Comparison of ENCODE assay signal across 12 mouse cellular contexts in the genomic region with DNA sequence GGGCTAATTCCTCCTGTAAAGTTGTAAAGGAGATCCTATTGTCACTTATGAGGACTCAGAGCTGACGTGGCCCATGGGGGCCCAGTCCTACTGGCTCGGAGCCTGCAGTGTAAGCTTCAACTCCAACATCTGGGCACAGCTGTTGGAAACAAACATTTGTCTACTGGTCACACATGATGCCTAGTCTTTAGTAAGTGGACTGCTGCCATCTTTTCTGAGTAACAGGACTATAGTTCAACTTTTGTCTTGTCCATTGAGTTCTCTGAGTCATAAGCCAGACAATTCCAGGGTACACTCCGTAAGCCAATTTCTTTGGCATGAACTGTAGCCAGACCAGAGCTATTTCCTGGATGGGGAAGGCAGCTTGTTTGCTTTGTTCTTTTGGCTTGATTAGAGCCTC. TPM values are rescaled to one million over a fixed set of nuclear protein-coding genes. Genes with fewer than 3 reads are reported as not detected.
A peak's percentile ranks its signal among the peaks of the same experiment; 100 is the strongest.
DNase-seq lines count a peak whose midpoint lies in the region; ATAC-seq lines count a peak whose summit lies in the region.
"Had no signal": no experiment of that assay in that cellular context is flagged by ENCODE, and none has a peak within 500 bp of the region (broad histone marks: within the 10 kb centered on the region; RNA-seq: fewer than 3 reads in every experiment).

No protein-coding gene starts in this region.

- ATAC-seq in kidney, embryonic 14.5 days (ENCODE audit: low FRiP score, low TSS enrichment), result no peak
- ATAC-seq in embryonic facial prominence, embryonic 15.5 days (ENCODE audit: insufficient number of reproducible peaks, low FRiP score, low TSS enrichment, low read depth), result peak; percentile 19; the same call in 1 of the 2 replicates
- ATAC-seq in stomach, embryonic 14.5 days (ENCODE audit: insufficient number of reproducible peaks, insufficient read depth, low FRiP score, low read depth), result peak; percentile 72
- ATAC-seq in activated CD4-positive, CD25-positive, alpha-beta regulatory T cell, adult 4 months, result no peak
- ATAC-seq: forebrain, embryonic 13.5 days; hindbrain, postnatal 0 days had no signal

- intact Hi-C loops in heart, postnatal 14 days (cut with DNase I), result loop anchor here (5.0 kb wide), 1 partner anchor 58 kb away; a partner anchor contains a TSS

- DNase-seq in kidney, postnatal 10 days, result peak; percentile 48
- DNase-seq in heart, postnatal 14 days, result peak; percentile 44 to 69
- no peak for DNase-seq in natural killer cell, adult 2 months (ENCODE audit: low spot score in 2 of 2)
- DNase-seq: spleen, adult 18-20 months had no signal

- 80% methylated on average over 3 of the region's 3 CpGs for WGBS in kidney, embryonic 14.5 days
- 70% methylated on average over 3 of the region's 3 CpGs for WGBS in embryonic facial prominence, embryonic 15.5 days
- 53% methylated on average over 3 of the region's 3 CpGs for WGBS in stomach, embryonic 14.5 days

- H3K4me3 ChIP-seq in kidney, embryonic 14.5 days (ENCODE audit: low read length), result no peak overlapping the region
- no peak overlapping the region for H3K4me3 ChIP-seq in embryonic facial prominence, embryonic 15.5 days (replicated peaks)
- H3K4me3 ChIP-seq in stomach, embryonic 14.5 days (ENCODE audit: low read depth, low read length), result no peak overlapping the region
- H3K4me3 ChIP-seq: forebrain, embryonic 13.5 days; heart, embryonic 13.5 days; liver, embryonic 15.5 days had no signal

- H3K4me1 ChIP-seq in kidney, embryonic 14.5 days (ENCODE audit: control insufficient read depth, insufficient read depth, low read length), result 0 out of 2 replicates have a peak, but pooled peaks cover 9% of the 10 kb centered on the region
- no peaks in the 10 kb centered on the region for H3K4me1 ChIP-seq in embryonic facial prominence, embryonic 15.5 days
- H3K4me1 ChIP-seq in stomach, embryonic 14.5 days (ENCODE audit: control insufficient read depth, insufficient read depth, low read length), result no peaks in the 10 kb centered on the region
- H3K4me1 ChIP-seq: forebrain, embryonic 13.5 days; heart, embryonic 13.5 days; liver, embryonic 15.5 days had no signal

- H3K36me3 ChIP-seq in kidney, embryonic 14.5 days (ENCODE audit: control insufficient read depth, insufficient read depth, low read length), result no peaks in the 10 kb centered on the region
- H3K36me3 ChIP-seq in embryonic facial prominence, embryonic 15.5 days, result no peaks in the 10 kb centered on the region
- H3K36me3 ChIP-seq in stomach, embryonic 14.5 days (ENCODE audit: control insufficient read depth, insufficient read depth, low read length), result no peaks in the 10 kb centered on the region
- H3K36me3 ChIP-seq: heart, embryonic 13.5 days; liver, embryonic 15.5 days had no signal

- H3K27ac ChIP-seq in kidney, embryonic 14.5 days (ENCODE audit: low read depth, low read length), result no peak overlapping the region
- H3K27ac ChIP-seq in embryonic facial prominence, embryonic 15.5 days (replicated peaks), result no peak overlapping the region
- H3K27ac ChIP-seq in stomach, embryonic 14.5 days (ENCODE audit: low read length), result no peak overlapping the region
- H3K27ac ChIP-seq: forebrain, embryonic 13.5 days; heart, embryonic 13.5 days; hindbrain, postnatal 0 days; liver, embryonic 15.5 days had no signal

- H3K9ac ChIP-seq in kidney, embryonic 14.5 days (ENCODE audit: low read depth, low read length), result no peak overlapping the region
- no peak overlapping the region for H3K9ac ChIP-seq in embryonic facial prominence, embryonic 15.5 days
- no peak overlapping the region for H3K9ac ChIP-seq in stomach, embryonic 14.5 days (replicated peaks; ENCODE audit: low read depth, low read length)
- H3K9ac ChIP-seq: forebrain, embryonic 13.5 days; heart, embryonic 13.5 days; liver, embryonic 15.5 days had no signal

- H3K9me3 ChIP-seq in kidney, embryonic 14.5 days (ENCODE audit: control insufficient read depth, low read length), result no peaks in the 10 kb centered on the region
- no peaks in the 10 kb centered on the region for H3K9me3 ChIP-seq in embryonic facial prominence, embryonic 15.5 days (replicated peaks)
- H3K9me3 ChIP-seq in stomach, embryonic 14.5 days (ENCODE audit: control insufficient read depth, low read depth, low read length), result no peaks in the 10 kb centered on the region
- H3K9me3 ChIP-seq: forebrain, embryonic 13.5 days; heart, embryonic 13.5 days; liver, embryonic 15.5 days had no signal

- H3K27me3 ChIP-seq in kidney, embryonic 14.5 days (ENCODE audit: control insufficient read depth, insufficient read depth, low read length), result no peaks in the 10 kb centered on the region
- no peaks in the 10 kb centered on the region for H3K27me3 ChIP-seq in embryonic facial prominence, embryonic 15.5 days
- H3K27me3 ChIP-seq in stomach, embryonic 14.5 days (ENCODE audit: control insufficient read depth, insufficient read depth, low read length), result no peaks in the 10 kb centered on the region
- H3K27me3 ChIP-seq: forebrain, embryonic 13.5 days; heart, embryonic 13.5 days; liver, embryonic 15.5 days had no signal

- no peak overlapping the region for H3K4me2 ChIP-seq in kidney, embryonic 14.5 days (replicated peaks; ENCODE audit: low read depth, low read length)
- no peak overlapping the region for H3K4me2 ChIP-seq in embryonic facial prominence, embryonic 15.5 days (replicated peaks)
- no peak overlapping the region for H3K4me2 ChIP-seq in stomach, embryonic 14.5 days (replicated peaks; ENCODE audit: low read depth, low read length)
- H3K4me2 ChIP-seq: forebrain, embryonic 13.5 days; heart, embryonic 13.5 days; liver, embryonic 15.5 days had no signal

RNA-seq across cellular contexts. Expression of a gene that starts 58.6 kb away (rescaled TPM):
- polyA plus RNA-seq in kidney, embryonic 14.5 days (2014; fragmentation: Nextera tagmentation; extraction: Ambion mirVana), result 0.65 and 1.2 TPM in 2 replicates
- 0.85 and 3.3 TPM in 2 replicates for polyA plus RNA-seq in embryonic facial prominence, embryonic 15.5 days (2015; fragmentation: Nextera tagmentation; extraction: Ambion mirVana)
- under 1 TPM; 0.10 to 0.12 TPM for total RNA-seq in heart, postnatal 14 days (2021)
- polyA plus RNA-seq in stomach, embryonic 14.5 days (2014; fragmentation: Nextera tagmentation; extraction: Ambion mirVana), result 2.1 and 3.7 TPM in 2 replicates
- polyA plus RNA-seq in activated CD4-positive, CD25-positive, alpha-beta regulatory T cell, adult 4 months (2017; shearing (Covaris generic)), result not detected

Comparison
In these comparisons a context has a peak if more than half of its experiments do, and no peak if none do; other contexts are left out.
1. DNase-seq: peak in kidney, postnatal 10 days (single experiment) and heart, postnatal 14 days (2 of 2); none in natural killer cell, adult 2 months (0 of 2).
2. ATAC-seq: peak in embryonic facial prominence, embryonic 15.5 days (single experiment) and stomach, embryonic 14.5 days (single experiment); none in kidney, embryonic 14.5 days (single experiment) and activated CD4-positive, CD25-positive, alpha-beta regulatory T cell, adult 4 months (single experiment).